Mouse (Mus musculus) CH12.LX (cell line): Measurements from ENCODE around the gene Slc1a1.

ENCODE experiments used
- CTCF ChIP-seq, 2 experiments: IDR thresholded peaks in 1 of 2; conservative IDR thresholded peaks in 1 of 2; 2 replicates each; pipeline ENCODE4 v1.5.1; 2011 to 2012; ENCODE audit warnings: low read depth in 2 of 2, low read length in 2 of 2, improper control_type of control experiment in 1 of 2, inconsistent platforms in 1 of 2, mild to moderate bottlenecking in 1 of 2, moderate library complexity in 1 of 2
- ELF1 ChIP-seq: IDR thresholded peaks from 2 replicates; pipeline ENCODE4 v1.6.1; 2014; ENCODE audit warnings: low read depth, mild to moderate bottlenecking, inconsistent platforms, low read length, improper control_type of control experiment
- MAX ChIP-seq: IDR thresholded peaks from 2 replicates; pipeline ENCODE4 v1.6.1; 2011; ENCODE audit warnings: low read length, improper control_type of control experiment
- POLR2A ChIP-seq: IDR thresholded peaks from 2 replicates; pipeline ENCODE4 v1.6.1; 2011; ENCODE audit warnings: low read depth, mild to moderate bottlenecking, improper control_type of control experiment, low read length
- USF2 ChIP-seq: conservative IDR thresholded peaks from 2 replicates; pipeline ENCODE4 v1.6.1; 2011; ENCODE audit warnings: low read depth, low read length, improper control_type of control experiment

DNA sequence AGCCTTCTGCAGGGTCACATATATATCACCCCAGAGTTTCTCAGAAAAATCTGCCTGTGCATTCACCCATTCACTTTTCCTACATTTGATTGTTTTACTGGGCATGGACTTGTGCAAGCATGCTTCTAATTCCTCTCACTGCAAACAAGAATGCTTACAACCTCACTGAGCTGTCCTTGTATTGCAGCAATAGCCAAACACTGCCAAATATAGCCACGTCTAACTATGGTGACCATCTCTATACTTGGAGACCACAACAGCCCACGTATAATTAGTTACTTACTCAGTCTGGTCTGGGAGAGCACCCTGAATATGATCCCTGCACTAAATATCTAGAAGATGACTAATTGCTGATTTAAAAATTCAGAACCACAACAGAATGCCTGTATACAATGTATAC lies 41.5 kb upstream of the Slc1a1 start:
- TF ChIP-seq POLR2A, result no peak
- no peak for TF ChIP-seq CTCF (conservative IDR thresholded peaks at IDR 0.05 in 1 of 2, IDR thresholded peaks at IDR 0.05 in 1 of 2; ENCODE audit: low read depth in 2 of 2, low read length in 2 of 2)
- TF ChIP-seq MAX, result no peak
- TF ChIP-seq ELF1, result no peak
- TF ChIP-seq USF2, result no peak
